Mouse (Mus musculus) midbrain, postnatal 0 days (tissue): ENCODE measurements around the gene Orc5. TPM values are rescaled to one million over a fixed set of nuclear protein-coding genes. Genes with fewer than 3 reads are reported as not detected.

Experiments
- ATAC-seq: fragments of 200-750 bp; cut with Nextera tagmentation; 2 replicates; pipeline ENCODE4 v1.8.0; 2017; ENCODE audit warnings: moderate number of reproducible peaks, mild to moderate bottlenecking, moderate TSS enrichment, moderate library complexity; ENCODE audit not compliant: low FRiP score
- DNase-seq: peaks from one replicate; pipeline ENCODE4 v3.0.0-alpha.2; 2015; ENCODE audit warnings: low spot score
- H3K27ac ChIP-seq: fragments of 300-500 bp; sonication (generic); 2 replicates; pipeline ENCODE4 v1.5.1; 2014; ENCODE audit warnings: low read depth, mild to moderate bottlenecking, low read length, mixed read lengths
- H3K27me3 ChIP-seq: fragments of 300-500 bp; sonication (generic); 2 replicates; pipeline ENCODE4 v1.6.1; 2014; ENCODE audit warnings: low read length, control low read depth, mixed read lengths; ENCODE audit not compliant: insufficient read depth
- H3K36me3 ChIP-seq: fragments of 300-500 bp; sonication (generic); 2 replicates; pipeline ENCODE4 v1.6.1; 2014; ENCODE audit warnings: low read length, control low read depth, mixed read lengths; ENCODE audit not compliant: insufficient read depth
- H3K4me1 ChIP-seq: fragments of 300-500 bp; sonication (generic); 2 replicates; pipeline ENCODE4 v1.6.1; 2014; ENCODE audit warnings: mild to moderate bottlenecking, control low read depth, antibody characterized with exemption, low read length, mixed read lengths; ENCODE audit not compliant: insufficient read depth
- H3K4me2 ChIP-seq: fragments of 300-500 bp; sonication (generic); 2 replicates; pipeline ENCODE4 v1.6.1; 2014; ENCODE audit warnings: low read depth, mild to moderate bottlenecking, low read length, mixed read lengths; ENCODE audit not compliant: poor library complexity, severe bottlenecking
- H3K4me3 ChIP-seq: fragments of 300-500 bp; sonication (generic); 2 replicates; pipeline ENCODE4 v1.5.1; 2014; ENCODE audit warnings: low read depth, mild to moderate bottlenecking, low read length, moderate library complexity
- H3K9ac ChIP-seq: fragments of 300-500 bp; sonication (generic); replicated peaks from 2 replicates; pipeline ENCODE4 v1.6.1; 2014; ENCODE audit warnings: mild to moderate bottlenecking, low read length, moderate library complexity, mixed read lengths; ENCODE audit not compliant: poor library complexity, severe bottlenecking
- H3K9me3 ChIP-seq: fragments of 300-500 bp; sonication (generic); 2 replicates; pipeline ENCODE4 v1.6.1; 2016; ENCODE audit warnings: low read length, control low read depth
- CTCF ChIP-seq: IDR thresholded peaks from 2 replicates; pipeline ENCODE4 v1.5.1; 2016; ENCODE audit warnings: antibody characterized with exemption, mild to moderate bottlenecking
- WGBS: fragments of 180-500 bp; shearing (Covaris S2); extraction: QIAGEN DNeasy Blood & Tissue Kit; methylation state at CpG from one replicate; pipeline ENCODE4 v1.1.7; 2014; 5-methylcytosine and 5-hydroxymethylcytosine counted together
- polyA plus RNA-seq: library from polyadenylated mRNA; unstranded; fragments of >200 nt; fragmentation: Nextera tagmentation; extraction: Ambion mirVana; gene quantifications from 2 replicates; pipeline ENCODE4 v1.2.1, GENCODE M21; 2015
- total RNA-seq: library from RNA; depleted of rRNA; stranded (reverse); fragments of >200 nt; gene quantifications from 2 replicates; pipeline ENCODE4 v1.2.3, GENCODE M21; 2014; rRNA removed

Orc5 gene
- 27.7 and 28.9 TPM in 2 replicates for total RNA-seq
- polyA plus RNA-seq: 28.5 and 31.5 TPM in 2 replicates

- WGBS: under 1% methylated on average over 31 of the region's 31 CpGs
- Histone ChIP-seq H3K4me3 (peak within 1 kb of the TSS; percentile 73), H3K4me2 (peak within 1 kb of the TSS; percentile 79), H3K27ac (peak within 1 kb of the TSS; percentile 85), H3K9ac (peak within 1 kb of the TSS; percentile 70), H3K9me3 (no peaks in the 10 kb centered on the region), H3K4me1 (no peaks in the 10 kb centered on the region), H3K36me3 (peaks cover 5% of the 10 kb centered on the region; the same call in 1 of the 2 replicates), H3K27me3 (no peaks in the 10 kb centered on the region)
- ATAC-seq (peak; percentile 99), DNase-seq (peak; percentile 96)
- TF ChIP-seq CTCF: peak; percentile 46
Observed at GRCm38 (mm10) chr5:22550033-22550551, at the start of gene Orc5. Orc5 (minus strand) TSS chr5:22550429.

DNA sequence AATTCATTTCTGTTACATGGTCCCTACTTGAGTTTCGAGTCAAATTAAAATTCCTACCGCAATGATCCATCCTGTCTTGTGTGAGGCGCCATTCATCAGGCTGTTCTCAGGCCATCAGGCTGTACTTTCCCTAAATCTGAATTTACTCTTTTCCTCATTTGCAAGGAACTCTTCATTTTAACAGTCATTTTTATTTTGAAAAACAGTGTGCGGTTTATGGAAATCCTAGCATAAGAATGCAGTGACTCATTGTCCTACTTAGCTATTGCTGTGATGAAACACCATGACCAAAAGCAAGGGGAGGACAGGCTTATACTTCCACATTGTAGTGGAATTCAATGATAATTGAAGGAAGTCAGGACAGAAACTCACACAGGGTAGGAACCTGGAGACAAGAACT is 46.8 kb upstream of the Orc5 start:
- TF ChIP-seq CTCF: no peak
- no peak overlapping the region for H3K4me3 ChIP-seq
- H3K27me3 ChIP-seq: no peaks in the 10 kb centered on the region
- ATAC-seq: no peak
- H3K4me2 ChIP-seq: no peak overlapping the region
- no peaks in the 10 kb centered on the region for H3K9me3 ChIP-seq
- DNase-seq: no peak
- no peak overlapping the region for H3K27ac ChIP-seq
- H3K9ac ChIP-seq: no peak overlapping the region
- H3K4me1 ChIP-seq: no peaks in the 10 kb centered on the region
- WGBS: 95% methylated on average over 4 of the region's 4 CpGs
- no peaks in the 10 kb centered on the region for H3K36me3 ChIP-seq

DNA sequence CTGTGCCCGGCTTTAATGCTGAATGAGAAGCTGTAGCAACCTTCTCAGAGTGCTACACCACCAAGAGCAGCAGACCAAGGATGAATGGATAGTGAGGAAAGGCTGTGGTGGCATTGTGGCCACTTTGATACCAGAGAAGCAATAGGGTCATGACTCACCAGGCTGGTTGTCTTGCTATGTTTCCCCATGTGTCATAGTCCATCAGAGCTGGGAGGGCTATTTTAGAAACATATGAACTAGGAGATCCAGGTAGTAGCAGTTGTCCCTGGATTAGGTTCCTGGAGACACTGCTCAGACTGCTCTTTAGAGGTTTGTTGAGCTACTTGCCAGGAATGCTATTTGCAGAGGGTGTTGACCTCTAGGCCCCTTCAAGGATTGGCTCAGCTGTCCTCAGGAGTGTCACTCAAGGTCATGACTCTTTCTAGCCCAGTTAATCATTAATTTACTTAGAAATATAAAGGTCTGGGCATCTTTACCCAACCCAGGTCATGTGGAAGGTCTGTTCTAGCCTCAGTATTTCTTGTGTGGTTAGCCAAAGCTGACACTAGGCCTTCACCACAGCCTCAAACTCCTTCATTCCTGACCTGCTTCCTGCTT is 39.2 kb upstream of the Orc5 start:
- WGBS: 76% methylated on average over 1 of the region's 1 CpGs
- Histone ChIP-seq H3K9me3 (no peaks in the 10 kb centered on the region), H3K4me2 (no peak overlapping the region), H3K4me1 (no peaks in the 10 kb centered on the region), H3K36me3 (no peaks in the 10 kb centered on the region), H3K27me3 (no peaks in the 10 kb centered on the region), H3K27ac (no peak overlapping the region), H3K4me3 (no peak overlapping the region), H3K9ac (no peak overlapping the region)
- DNase-seq (no peak), ATAC-seq (no peak)
- TF ChIP-seq CTCF: no peak

- DNase-seq: no peak
- H3K4me2 ChIP-seq: no peak overlapping the region
- 74% methylated on average over 1 of the region's 1 CpGs for WGBS
- no peak for TF ChIP-seq CTCF
- no peak overlapping the region for H3K27ac ChIP-seq
- no peaks in the 10 kb centered on the region for H3K27me3 ChIP-seq
- ATAC-seq: no peak
- no peaks in the 10 kb centered on the region for H3K4me1 ChIP-seq
- H3K9me3 ChIP-seq: no peaks in the 10 kb centered on the region
- no peak overlapping the region for H3K9ac ChIP-seq
- no peak overlapping the region for H3K4me3 ChIP-seq
- H3K36me3 ChIP-seq: no peaks in the 10 kb centered on the region
Observed at GRCm38 (mm10) chr5:22587492-22587891, 37.3 kb upstream of the Orc5 start.

DNA sequence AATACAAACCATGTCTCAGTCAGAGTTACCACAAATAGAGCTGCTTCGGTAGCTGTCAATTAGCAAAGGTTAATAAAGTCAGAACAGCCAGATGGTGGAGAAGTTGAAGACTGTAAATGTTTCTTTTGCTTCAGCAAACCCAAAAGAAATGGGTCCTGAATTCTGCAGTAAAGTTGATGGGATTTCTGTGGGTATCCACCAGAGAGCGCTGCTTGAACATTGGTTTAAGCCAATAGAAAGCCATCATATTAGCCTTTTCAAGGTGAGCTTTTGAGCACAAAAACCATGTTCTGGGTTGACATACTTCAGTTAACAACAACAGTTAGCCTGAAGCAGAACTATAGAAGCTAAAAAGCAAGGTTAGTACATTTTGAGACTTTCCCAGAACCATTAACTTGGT is 34.3 kb upstream of the Orc5 start:
- Histone ChIP-seq H3K9ac (no peak overlapping the region), H3K36me3 (no peaks in the 10 kb centered on the region), H3K27me3 (no peaks in the 10 kb centered on the region), H3K4me1 (no peaks in the 10 kb centered on the region), H3K4me2 (no peak overlapping the region), H3K4me3 (no peak overlapping the region), H3K27ac (no peak overlapping the region), H3K9me3 (no peaks in the 10 kb centered on the region)
- 56% methylated on average over 2 of the region's 2 CpGs for WGBS
- DNase-seq (peak; percentile 40), ATAC-seq (no peak)
- TF ChIP-seq CTCF: peak; percentile 64

DNA sequence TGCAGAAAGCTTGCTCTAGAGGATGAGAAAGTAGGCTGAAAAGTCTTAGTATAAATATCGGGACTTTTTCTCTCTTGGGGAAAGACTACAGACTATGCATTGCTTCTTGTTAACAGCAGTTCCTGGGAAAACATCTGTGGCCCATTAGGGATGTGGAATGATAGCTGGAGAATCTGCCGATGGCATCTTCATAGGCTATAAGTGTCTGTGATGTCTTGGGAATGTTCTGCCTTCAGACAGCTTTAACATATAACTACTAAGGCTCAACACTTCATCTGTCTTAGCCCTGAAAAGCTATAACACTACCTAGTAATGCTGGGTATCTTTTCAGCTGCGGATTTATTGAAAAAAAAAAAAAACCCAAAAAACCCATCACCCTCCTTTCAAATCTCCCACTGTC is 27.8 kb upstream of the Orc5 start:
- Histone ChIP-seq H3K4me1 (no peaks in the 10 kb centered on the region), H3K27me3 (no peaks in the 10 kb centered on the region), H3K9ac (no peak overlapping the region), H3K4me2 (no peak overlapping the region), H3K4me3 (no peak overlapping the region), H3K9me3 (no peaks in the 10 kb centered on the region), H3K27ac (no peak overlapping the region), H3K36me3 (no peaks in the 10 kb centered on the region)
- WGBS: 86% methylated on average over 3 of the region's 3 CpGs
- no peak for TF ChIP-seq CTCF
- ATAC-seq (no peak), DNase-seq (no peak)
